Mouse (Mus musculus): Measurements from ENCODE around the gene Ttc1.
A peak's percentile ranks its signal among the peaks of the same experiment; 100 is the strongest.

Gene Ttc1

DNA sequence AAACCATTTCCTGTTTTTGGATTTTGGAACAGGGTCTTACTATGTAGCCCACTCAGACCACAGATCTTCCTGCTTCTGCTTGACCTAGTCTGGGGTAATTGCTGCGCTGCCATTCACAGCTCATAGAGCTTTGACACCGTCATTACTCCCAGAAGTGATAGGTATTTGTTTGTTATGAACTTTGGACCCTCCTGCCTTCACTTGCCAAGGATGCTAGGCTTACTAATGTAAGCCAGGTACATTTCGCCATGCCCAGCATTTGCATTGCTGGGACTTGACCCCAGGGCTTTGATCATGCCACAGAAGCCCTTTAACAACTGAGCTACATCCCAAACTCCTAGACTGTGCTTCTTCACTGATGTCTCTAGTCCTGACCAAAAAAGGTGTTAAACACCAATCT lies 47.5 kb downstream of the Ttc1 start:
- DNase-seq, result no peak

GRCm38 (mm10) chr11:43698621-43699020 lies 49.2 kb downstream of the Ttc1 start:
- no peak for DNase-seq

DNA sequence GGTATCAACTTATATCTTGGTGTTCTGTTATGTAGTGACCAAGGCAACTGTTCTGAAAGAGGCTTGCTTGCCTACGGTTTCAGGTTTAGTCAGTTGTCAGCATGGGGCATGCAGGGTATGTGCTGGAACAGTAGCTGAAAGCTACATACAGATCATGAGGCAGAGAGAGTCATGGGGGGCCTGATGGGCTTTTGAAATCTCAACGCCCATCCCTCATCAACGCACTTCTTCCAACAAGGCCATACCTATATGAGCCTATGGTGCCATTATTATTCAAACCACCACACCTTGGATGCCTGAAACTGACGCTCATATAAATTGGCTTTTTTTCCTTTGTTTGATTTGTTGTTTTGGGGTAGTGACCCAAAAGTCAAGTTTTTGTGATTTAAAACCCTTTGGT lies 51.2 kb downstream of the Ttc1 start:
- DNase-seq, result no peak

DNA sequence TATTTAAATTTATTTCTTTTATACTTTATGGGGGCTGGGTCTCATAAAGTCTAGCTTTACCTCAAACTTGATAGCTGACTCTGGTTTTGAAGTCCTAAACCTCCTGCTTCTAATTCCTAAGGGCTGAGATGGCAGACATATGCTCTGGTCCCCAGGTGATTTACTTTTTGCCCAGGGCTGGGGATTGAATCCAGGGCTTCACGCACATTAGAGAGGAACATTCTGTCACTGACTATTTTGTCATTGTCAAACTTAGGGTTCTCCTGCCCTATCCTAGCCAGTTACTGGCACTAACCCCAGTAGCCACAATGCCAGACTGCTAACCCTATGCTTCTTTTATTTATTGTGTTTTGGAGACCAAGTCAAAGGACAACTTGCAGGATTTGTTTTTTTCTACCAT lies 59.0 kb downstream of the Ttc1 start:
- no peak for DNase-seq

DNA sequence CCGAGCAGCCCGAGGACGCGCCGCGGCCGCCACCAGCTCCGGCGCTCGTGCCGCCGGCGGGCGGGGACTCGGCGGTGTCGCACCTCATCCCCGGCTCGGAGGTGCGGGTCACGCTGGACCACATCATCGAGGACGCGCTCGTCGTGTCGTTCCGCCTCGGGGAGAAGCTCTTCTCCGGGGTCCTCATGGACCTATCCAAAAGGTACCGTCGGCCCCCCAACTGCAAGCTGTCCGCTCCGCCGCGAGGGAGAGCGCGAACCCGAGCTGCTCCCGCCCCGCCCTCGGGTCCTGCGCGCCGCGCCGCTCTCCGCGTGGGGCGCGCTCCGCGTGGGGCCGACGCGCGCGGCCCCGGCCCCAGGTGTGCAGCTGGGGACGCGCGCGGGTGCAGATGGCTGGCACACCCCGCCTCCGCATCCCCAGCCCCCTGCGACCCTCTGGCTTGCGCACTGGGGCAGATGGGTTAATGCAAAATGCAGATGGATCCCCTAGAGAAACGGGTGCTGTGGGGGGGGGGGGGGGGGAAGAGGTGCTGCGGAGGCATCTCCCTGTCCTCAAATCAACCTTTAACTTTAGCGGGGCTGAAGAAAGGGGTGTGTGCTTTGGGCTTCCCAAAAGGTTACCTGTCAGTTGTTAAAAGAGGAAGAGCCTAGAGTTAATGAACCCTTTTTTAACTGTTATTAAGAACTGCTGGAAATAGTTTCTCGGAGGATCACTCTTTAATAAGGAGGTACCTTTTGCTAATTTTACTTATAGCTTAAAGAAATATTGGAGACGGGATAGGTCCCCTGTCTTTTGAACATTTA lies 65.2 kb downstream of the Ttc1 start:
- DNase-seq, result peak; percentile 52

DNA sequence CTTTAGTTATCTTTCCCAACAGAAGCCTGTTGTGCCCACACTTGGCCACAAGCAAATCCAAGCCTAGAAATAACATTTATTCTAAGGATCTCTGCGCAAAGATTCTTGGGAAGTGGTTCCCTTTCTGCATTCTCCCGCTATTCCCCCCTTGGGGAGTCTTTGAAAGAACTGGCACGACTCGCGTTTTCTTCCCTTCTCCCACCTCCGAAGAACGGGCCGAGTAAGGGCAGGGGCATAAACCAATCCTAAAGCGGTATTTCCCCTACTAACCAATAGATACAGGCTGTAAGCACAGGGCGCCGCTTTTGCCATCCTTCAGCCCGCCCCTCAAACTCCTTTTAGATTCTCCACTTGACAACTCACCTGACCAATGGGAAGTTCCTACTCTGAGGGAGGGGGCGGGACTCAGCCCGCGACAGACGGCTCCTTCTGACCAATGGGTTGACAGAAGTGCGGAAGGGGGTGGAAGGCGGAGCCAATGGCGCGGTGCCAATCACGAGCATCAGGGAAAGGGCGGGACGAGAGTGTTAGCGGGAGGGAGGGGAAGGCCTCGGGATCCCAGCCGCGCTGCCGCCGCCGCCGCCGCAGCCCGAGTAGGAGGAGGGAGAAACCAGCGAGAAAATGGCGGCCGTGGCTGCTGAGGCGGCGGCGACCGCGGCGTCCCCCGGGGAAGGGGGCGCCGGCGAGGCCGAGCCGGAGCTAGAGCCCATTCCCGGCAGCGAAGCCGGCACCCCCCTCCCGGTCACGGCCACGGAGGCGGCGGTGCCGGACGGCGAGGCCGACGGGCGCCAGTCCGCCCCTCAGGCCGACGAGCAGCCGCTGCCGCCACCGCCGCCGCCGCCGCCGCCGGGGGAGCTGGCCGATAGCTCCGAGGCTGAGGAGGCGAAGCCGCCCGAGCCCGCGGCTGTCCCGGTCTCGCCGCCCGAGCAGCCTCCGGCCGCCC lies 66.1 kb downstream of the Ttc1 start, which contains the start of gene Pwwp2a:
Gene Pwwp2a, plus strand, starts transcription at position 527 of the 943 bp plus-strand sequence.
- DNase-seq, result peak; percentile 99
